Mouse (Mus musculus): ENCODE measurements at regions not wholly inside any gene's neighbourhood (a gene's known extent, or its start where the extent isn't known, plus 50 kb on each side); places are given as distances from the start of the nearest gene placed in this dataset.

- TF ChIP-seq CTCF (IDR thresholded peaks at IDR 0.05; ENCODE audit: control insufficient read depth, insufficient read depth, insufficient replicate concordance, low read depth, low read length) (no peak), POLR2A (IDR thresholded peaks at IDR 0.05; ENCODE audit: control insufficient read depth, low read depth, low read length) (no peak)
Observed at GRCm38 (mm10) chr3:18479557-18479956, 531.3 kb downstream of the Cypt12 start.

Measured in testis, adult 2 months (tissue).